Mouse (Mus musculus) lung, adult 18-20 months (tissue): ENCODE measurements around the gene 1700025C18Rik.
A peak's percentile ranks its signal among the peaks of the same experiment; 100 is the strongest.

Experiments
- DNase-seq, 2 experiments: peaks; one replicate each; pipeline ENCODE4 v3.0.0; 2022; ENCODE audit warnings: mixed read lengths in 2 of 2

The 1700025C18Rik gene

DNA sequence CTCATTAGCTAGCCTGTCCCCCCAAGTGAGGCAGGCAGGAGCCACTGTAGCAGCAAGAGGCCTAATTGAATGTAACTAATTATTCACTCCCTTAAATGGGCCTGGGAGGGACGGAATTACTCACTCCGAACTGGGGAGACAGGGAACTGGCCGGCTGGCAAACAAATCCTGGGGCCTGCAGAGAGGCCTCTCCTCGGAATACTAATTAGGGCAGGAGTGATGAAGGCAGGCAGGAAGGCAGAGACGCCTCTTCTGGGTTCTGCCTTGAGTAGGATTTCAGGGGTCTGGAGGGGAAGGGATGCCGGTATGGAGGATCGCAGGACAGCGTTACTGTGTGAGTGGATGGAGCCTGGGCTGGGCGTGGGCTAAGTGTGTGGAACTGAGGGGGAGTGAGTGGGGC is 13.5 kb downstream of the 1700025C18Rik start:
- no peak for DNase-seq

GRCm38 (mm10) chr2:165074937-165075336 is 15.6 kb downstream of the 1700025C18Rik start:
- peak; percentile 65 to 72 for DNase-seq

- peak; percentile 43 to 47 for DNase-seq
Measured at GRCm38 (mm10) chr2:165074081-165074884, 16.3 kb downstream of the 1700025C18Rik start.

DNA sequence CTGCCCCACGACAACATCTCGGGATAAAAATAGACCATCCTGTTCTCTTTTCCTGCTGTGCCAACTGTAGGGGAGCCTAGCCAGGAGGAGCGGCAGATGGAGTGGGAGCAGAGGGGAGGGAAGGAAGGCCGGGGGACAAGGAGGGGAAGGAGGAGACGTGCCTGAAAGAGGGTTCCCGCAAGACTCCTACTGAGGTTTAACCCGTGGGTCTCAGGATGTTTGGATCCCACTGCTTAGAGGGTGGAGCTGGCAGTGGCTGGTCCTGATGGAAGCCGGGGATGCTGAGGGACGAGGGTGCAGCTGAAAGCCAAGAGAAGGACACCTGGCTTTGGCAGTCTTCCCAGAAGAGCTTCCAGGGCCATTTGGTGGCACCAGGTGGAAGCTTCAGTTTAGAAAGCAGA is 17.2 kb downstream of the 1700025C18Rik start:
- no peak for DNase-seq

- peak; percentile 51 to 55 for DNase-seq
Measured at GRCm38 (mm10) chr2:165070096-165070816, 20.3 kb downstream of the 1700025C18Rik start.

GRCm38 (mm10) chr2:165068806-165069205 is 21.7 kb downstream of the 1700025C18Rik start:
- no peak for DNase-seq

GRCm38 (mm10) chr2:165064489-165064888 is 26.1 kb downstream of the 1700025C18Rik start:
- DNase-seq = no peak

DNA sequence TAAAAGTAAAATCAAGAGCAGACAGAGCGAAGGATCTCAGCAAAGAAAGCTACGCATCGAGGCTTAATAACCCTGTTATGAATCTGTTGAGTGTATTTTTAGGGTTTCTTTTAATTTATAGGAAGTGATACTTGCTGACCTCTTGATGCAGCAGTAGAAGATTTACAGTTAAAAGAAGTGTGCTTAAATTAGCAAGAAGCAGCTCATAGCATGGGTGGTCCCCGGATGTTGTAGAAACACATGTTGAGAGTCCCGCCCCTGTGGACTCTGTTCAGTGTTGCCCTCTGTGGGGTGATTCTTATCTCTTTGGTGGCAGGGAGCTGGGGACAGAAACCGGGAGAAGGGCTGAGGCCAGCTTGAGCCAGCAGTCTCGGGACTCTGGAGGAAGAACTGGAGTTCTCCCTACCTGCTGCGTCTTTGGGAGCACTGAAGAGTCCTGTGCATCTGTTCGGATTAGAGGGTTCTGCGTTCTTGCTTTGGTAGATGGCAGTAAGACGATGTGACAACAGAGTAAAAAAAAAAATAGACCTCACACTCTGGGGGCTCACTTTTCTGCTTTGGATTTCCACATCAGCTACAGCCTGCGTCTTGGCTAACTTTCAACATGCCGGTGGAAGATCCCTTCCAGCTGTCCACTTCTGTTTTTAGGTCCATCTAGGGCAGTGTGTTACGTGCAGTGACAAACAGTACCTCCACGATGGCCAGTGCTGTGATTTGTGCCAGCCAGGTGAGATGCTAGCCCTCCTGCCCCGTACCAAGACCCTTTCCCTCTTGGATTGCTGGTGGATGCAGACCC is 28.7 kb downstream of the 1700025C18Rik start:
- peak; percentile 14 to 37 for DNase-seq

DNA sequence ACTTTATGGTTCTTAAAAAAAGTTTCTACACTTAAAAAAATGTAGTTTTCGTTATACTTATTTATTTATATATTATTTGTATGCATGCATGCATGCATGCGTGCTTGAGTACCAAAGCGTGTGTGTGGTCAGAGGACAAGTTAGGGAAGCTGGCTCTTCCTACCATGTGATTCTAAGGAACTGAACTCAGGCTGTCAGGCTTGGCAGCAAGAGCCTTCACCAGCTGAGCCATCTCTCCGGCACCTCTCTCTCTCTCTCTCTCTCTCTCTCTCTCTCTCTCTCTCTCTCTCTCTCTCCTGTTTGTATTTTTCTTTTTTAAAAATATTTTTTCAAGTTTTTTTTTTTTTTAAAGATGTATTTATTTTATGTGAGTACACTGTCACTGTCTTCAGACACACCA is 30.6 kb downstream of the 1700025C18Rik start:
- DNase-seq = no peak

DNA sequence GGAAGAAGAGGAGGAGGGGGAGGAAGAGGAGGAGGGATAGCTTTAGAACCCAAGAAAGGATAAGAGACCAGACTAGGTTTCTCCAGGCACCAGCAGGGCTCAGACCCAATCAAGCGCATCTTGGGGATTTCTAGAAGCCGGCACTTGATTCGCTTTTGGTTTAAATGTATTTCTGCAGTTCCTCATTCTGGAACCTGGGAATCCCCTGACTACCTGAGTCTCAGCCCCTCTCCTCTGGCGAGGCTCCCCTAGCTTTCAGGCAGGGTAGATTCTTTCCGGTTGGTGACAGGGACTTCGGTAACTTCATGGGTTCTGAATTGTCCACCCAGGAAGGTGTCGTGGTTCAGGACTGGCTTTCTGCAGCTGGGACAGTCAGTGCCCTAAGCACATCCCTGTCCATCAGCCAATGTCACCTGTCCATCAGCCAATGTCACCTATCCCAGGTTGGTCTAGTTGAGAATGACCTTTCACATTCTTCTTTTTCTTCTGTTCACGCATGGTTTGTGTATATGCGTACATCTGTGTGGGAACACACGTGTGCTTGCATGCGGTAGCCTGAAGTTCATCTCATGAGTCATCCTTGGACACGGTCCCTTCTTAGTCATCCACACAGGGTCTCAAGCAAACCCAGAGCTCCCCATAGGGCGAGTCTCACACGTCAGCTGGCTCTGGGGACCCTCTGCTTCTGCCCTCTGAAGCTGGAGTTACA is 34.0 kb downstream of the 1700025C18Rik start:
- DNase-seq = no peak

DNA sequence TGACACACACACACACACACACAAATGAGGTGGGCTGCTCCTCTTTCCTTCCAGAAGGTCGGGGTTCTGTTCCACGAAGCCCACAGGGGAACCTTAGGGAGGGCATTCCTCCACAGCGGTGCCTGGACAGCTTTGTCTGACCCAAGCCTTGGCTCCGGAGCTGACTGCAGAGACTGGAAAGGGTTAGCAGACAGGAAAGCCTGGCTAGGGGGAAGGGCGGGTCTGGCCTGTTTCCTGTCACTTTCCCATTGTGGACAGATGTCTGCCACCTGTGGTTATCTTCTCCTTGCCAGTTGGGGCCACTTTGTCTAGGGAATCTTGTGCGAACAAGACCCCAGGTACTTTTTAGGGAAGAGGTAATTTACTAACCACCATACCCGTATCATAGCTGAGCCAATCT is 34.6 kb downstream of the 1700025C18Rik start:
- peak; percentile 27 to 48 for DNase-seq

GRCm38 (mm10) chr2:165054888-165055852 is 35.4 kb downstream of the 1700025C18Rik start, which contains the start of gene Cd40:
Gene Cd40 (plus strand): TSS chr2:165055627.
- DNase-seq = peak; percentile 83

GRCm38 (mm10) chr2:165051566-165051965 is 39.0 kb downstream of the 1700025C18Rik start:
- no peak for DNase-seq

- DNase-seq = no peak
Measured at GRCm38 (mm10) chr2:165050826-165051548, 39.6 kb downstream of the 1700025C18Rik start.

- DNase-seq = no peak
Measured at GRCm38 (mm10) chr2:165049044-165049443, 41.5 kb downstream of the 1700025C18Rik start.

- no peak for DNase-seq
Measured at GRCm38 (mm10) chr2:165043729-165044128, 46.8 kb downstream of the 1700025C18Rik start.

DNA sequence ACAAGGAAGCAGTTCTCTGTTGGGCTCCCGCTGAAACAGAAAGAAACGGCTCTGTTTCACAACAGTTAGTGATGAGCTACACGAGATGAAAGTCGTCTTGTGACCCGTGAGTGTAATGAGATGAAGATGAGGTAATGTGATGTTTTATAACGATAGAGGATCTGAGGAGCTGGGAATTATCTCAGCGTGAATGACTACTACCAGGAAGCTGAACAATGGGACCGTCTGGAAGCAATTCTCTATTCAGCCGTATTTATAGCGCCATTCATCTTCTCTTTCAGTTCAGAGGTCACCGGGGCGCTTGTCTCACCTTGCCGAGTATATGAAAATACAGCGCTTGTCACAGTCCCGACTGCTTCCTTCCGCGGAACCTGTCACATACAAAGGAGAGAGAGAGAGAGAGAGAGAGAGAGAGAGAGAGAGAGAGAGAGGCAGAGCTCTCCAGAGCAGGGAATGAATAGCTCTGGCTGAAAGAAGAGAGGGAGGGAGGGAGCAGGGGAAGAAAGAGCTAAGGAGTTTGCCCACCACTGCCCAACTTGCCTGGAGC is 47.4 kb downstream of the 1700025C18Rik start:
- no peak for DNase-seq

DNA sequence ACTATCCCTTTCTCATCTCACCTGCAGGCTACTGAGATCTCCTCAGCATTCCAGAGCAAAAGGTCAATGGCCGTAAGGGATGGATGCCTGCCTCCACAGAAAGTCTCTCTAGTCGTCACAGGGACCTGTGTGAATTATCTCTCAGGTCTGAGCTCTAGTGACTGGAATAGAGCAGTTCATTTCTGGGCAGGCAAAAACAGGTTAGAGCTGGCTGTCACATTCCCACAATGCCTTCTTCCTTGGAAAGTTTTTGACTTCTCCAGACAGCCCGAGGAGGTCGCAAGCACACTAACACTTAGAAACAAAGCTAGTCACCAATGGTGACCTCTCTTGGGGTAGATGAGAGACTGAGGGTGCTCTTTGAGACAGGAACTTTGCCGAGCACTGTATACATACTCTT is 48.4 kb downstream of the 1700025C18Rik start:
- DNase-seq = no peak

DNA sequence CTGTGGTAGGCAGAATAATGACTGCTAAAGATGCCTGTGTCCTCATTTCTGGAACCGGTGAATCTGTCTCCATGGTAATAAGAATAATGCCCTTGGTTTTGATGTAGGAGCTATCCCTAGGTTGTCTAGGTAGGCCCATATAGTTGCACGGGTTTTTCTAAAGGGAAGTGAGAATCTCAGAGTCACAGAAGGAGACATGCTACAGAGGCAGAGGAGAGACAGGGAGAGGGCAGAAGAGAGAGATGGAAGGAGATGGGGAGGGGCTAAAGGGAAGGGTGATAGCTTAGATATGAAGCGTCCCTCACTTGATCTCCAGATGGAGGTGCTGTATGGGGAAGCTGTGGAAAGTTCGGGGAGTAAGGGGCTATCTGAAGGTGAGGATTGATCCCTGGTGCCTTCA is 53.1 kb downstream of the 1700025C18Rik start:
- DNase-seq = no peak

DNA sequence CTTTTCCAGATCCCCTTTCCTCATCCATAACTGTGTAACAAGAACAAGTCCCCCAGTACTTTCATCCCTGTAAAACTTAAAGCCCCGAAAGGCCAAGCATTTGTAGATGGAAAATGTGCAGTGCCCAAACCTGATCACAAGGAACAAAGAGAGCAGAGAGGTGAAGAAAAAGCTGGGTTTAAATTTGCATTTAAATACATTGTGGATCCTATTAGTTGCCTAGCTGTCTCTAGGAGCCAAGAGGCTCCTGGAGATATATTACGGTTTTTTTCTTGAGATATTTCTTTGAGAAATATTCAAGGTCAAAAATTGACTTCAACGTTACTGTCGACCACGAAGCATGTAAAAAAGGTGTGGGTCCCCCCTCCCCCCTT is 55.5 kb downstream of the 1700025C18Rik start:
- no peak for DNase-seq
